Mouse (Mus musculus) spleen, adult 2 months (tissue): ENCODE results near the gene Fyttd1.

Experiments used
- CTCF ChIP-seq: fragments of 200-500 bp; IDR thresholded peaks from 2 replicates; pipeline ENCODE4 v1.5.1; 2011; ENCODE audit warnings: mild to moderate bottlenecking, inconsistent platforms; ENCODE audit not compliant: insufficient read depth, insufficient read length, insufficient replicate concordance; ENCODE audit errors: extremely low read depth
- POLR2A ChIP-seq: fragments of 200-500 bp; IDR thresholded peaks from 2 replicates; pipeline ENCODE4 v1.6.1; 2011; ENCODE audit warnings: low read depth, low read length, inconsistent platforms

- TF ChIP-seq CTCF (no peak), POLR2A (no peak)
These were observed 4.2 kb downstream of the Fyttd1 start for GRCm38 (mm10) chr16:32881538-32881937.
